Mouse (Mus musculus) G1E (cell line): ENCODE data around the gene Nefh.

ENCODE experiments used
- CTCF ChIP-seq: IDR thresholded peaks from 2 replicates; pipeline ENCODE4 v1.5.1; 2012; ENCODE audit warnings: low read depth, low read length, inconsistent platforms, mixed read lengths
- GATA1 ChIP-seq: IDR thresholded peaks from 2 replicates; pipeline ENCODE4 v1.6.1; 2012; ENCODE audit warnings: borderline replicate concordance, low read length, inconsistent platforms, mixed read lengths
- GATA2 ChIP-seq: IDR thresholded peaks from 2 replicates; pipeline ENCODE4 v1.6.1; 2012; ENCODE audit warnings: low read depth, low read length, inconsistent platforms, borderline replicate concordance
- POLR2AphosphoS5 ChIP-seq: IDR thresholded peaks from 2 replicates; pipeline ENCODE4 v1.6.1; 2012; ENCODE audit warnings: low read depth, low read length, inconsistent platforms; ENCODE audit not compliant: insufficient replicate concordance
- TAL1 ChIP-seq: conservative IDR thresholded peaks from 2 replicates; pipeline ENCODE4 v1.6.1; 2012; ENCODE audit warnings: low read depth, low read length, inconsistent platforms, mixed read lengths

- TF ChIP-seq CTCF = no peak
- no peak for TF ChIP-seq POLR2AphosphoS5
- no peak for TF ChIP-seq TAL1
- no peak for TF ChIP-seq GATA1
- no peak for TF ChIP-seq GATA2
Measured at GRCm38 (mm10) chr11:4973871-4974256, 26.0 kb upstream of the Nefh start.
